Mouse (Mus musculus) limb, embryonic 15.5 days (tissue): Measurements from ENCODE around the gene Grm5. TPM values are rescaled to one million over a fixed set of nuclear protein-coding genes. Genes with fewer than 3 reads are reported as not detected.

Source experiments
- ATAC-seq: fragments of 200-750 bp; cut with Nextera tagmentation; 2 replicates; pipeline ENCODE4 v1.8.0; 2017; ENCODE audit warnings: low read depth, moderate TSS enrichment; ENCODE audit not compliant: insufficient number of reproducible peaks, low FRiP score, low TSS enrichment
- H3K27ac ChIP-seq: fragments of 300-500 bp; sonication (generic); 2 replicates; pipeline ENCODE4 v1.5.1; 2015; ENCODE audit warnings: moderate library complexity, mild to moderate bottlenecking, inconsistent platforms
- H3K27me3 ChIP-seq: fragments of 300-500 bp; sonication (generic); 2 replicates; pipeline ENCODE4 v1.6.1; 2015; ENCODE audit warnings: inconsistent platforms
- H3K36me3 ChIP-seq: fragments of 300-500 bp; sonication (generic); 2 replicates; pipeline ENCODE4 v1.6.1; 2015; ENCODE audit warnings: inconsistent platforms
- H3K4me1 ChIP-seq: fragments of 300-500 bp; sonication (generic); 2 replicates; pipeline ENCODE4 v1.6.1; 2015; ENCODE audit warnings: inconsistent platforms
- H3K4me2 ChIP-seq: fragments of 300-500 bp; sonication (generic); 2 replicates; pipeline ENCODE4 v1.6.1; 2015; ENCODE audit warnings: mild to moderate bottlenecking, inconsistent platforms
- H3K4me3 ChIP-seq: fragments of 300-500 bp; sonication (generic); 2 replicates; pipeline ENCODE4 v1.5.1; 2015; ENCODE audit warnings: mild to moderate bottlenecking, inconsistent platforms
- H3K9ac ChIP-seq: fragments of 300-500 bp; sonication (generic); 2 replicates; pipeline ENCODE4 v1.6.1; 2015; ENCODE audit warnings: inconsistent platforms
- H3K9me3 ChIP-seq: fragments of 300-500 bp; sonication (generic); 2 replicates; pipeline ENCODE4 v1.6.1; 2016; ENCODE audit warnings: inconsistent platforms
- WGBS: fragments of 180-500 bp; shearing (Covaris S2); methylation state at CpG from one replicate; pipeline ENCODE4 v1.1.7; 2015; 5-methylcytosine and 5-hydroxymethylcytosine counted together
- polyA plus RNA-seq: library from polyadenylated mRNA; unstranded; fragments of >200 nt; fragmentation: Nextera tagmentation; extraction: Ambion mirVana; gene quantifications from 2 replicates; pipeline ENCODE4 v1.2.1, GENCODE M21; 2015

Gene Grm5
- 0.02 and 0.08 TPM in 2 replicates for polyA plus RNA-seq

GRCm38 (mm10) chr7:87583868-87584267, at the start of gene Grm5:
TSS of gene Grm5 (plus strand) at chr7:87584168.
- H3K9me3 ChIP-seq: no peaks in the 10 kb centered on the region
- no peak for ATAC-seq
- H3K36me3 ChIP-seq: no peaks in the 10 kb centered on the region
- WGBS: 21% methylated on average over 2 of the region's 2 CpGs
- no peak within 1 kb of the TSS; the same call in 1 of the 2 replicates for H3K4me3 ChIP-seq
- peaks cover 19% of the 10 kb centered on the region for H3K27me3 ChIP-seq
- no peak within 1 kb of the TSS for H3K9ac ChIP-seq
- H3K4me2 ChIP-seq: peak within 1 kb of the TSS; percentile 31
- no peak within 1 kb of the TSS for H3K27ac ChIP-seq
- H3K4me1 ChIP-seq: peaks cover 7% of the 10 kb centered on the region; the same call in 1 of the 2 replicates

- H3K36me3 ChIP-seq: no peaks in the 10 kb centered on the region
- no peak overlapping the region for H3K27ac ChIP-seq
- no peak overlapping the region for H3K9ac ChIP-seq
- no peak for ATAC-seq
- no peaks in the 10 kb centered on the region for H3K4me1 ChIP-seq
- H3K27me3 ChIP-seq: no peaks in the 10 kb centered on the region
- no peak overlapping the region for H3K4me2 ChIP-seq
- H3K9me3 ChIP-seq: no peaks in the 10 kb centered on the region
- no peak overlapping the region for H3K4me3 ChIP-seq
These were observed 44.9 kb upstream of the Grm5 start for GRCm38 (mm10) chr7:87539031-87539430.

- Histone ChIP-seq H3K36me3 (no peaks in the 10 kb centered on the region), H3K9me3 (no peaks in the 10 kb centered on the region), H3K27ac (no peak overlapping the region), H3K4me1 (no peaks in the 10 kb centered on the region), H3K27me3 (no peaks in the 10 kb centered on the region), H3K4me2 (no peak overlapping the region), H3K4me3 (no peak overlapping the region), H3K9ac (no peak overlapping the region)
- no peak for ATAC-seq
- WGBS: 53% methylated on average over 1 of the region's 1 CpGs
These were observed 18.7 kb upstream of the Grm5 start for GRCm38 (mm10) chr7:87565300-87565699.

- H3K4me2 ChIP-seq: no peak overlapping the region
- H3K9ac ChIP-seq: no peak overlapping the region
- H3K36me3 ChIP-seq: no peaks in the 10 kb centered on the region
- H3K9me3 ChIP-seq: no peaks in the 10 kb centered on the region
- H3K27ac ChIP-seq: no peak overlapping the region
- H3K4me1 ChIP-seq: no peaks in the 10 kb centered on the region
- ATAC-seq: no peak
- H3K27me3 ChIP-seq: no peaks in the 10 kb centered on the region
- no peak overlapping the region for H3K4me3 ChIP-seq
These were observed 17.5 kb upstream of the Grm5 start for GRCm38 (mm10) chr7:87566476-87566875.

GRCm38 (mm10) chr7:87584281-87584701, 323 bp downstream of the Grm5 start:
- Histone ChIP-seq H3K4me1 (peaks cover 7% of the 10 kb centered on the region; the same call in 1 of the 2 replicates), H3K9me3 (no peaks in the 10 kb centered on the region), H3K4me3 (no peak overlapping the region; the same call in 1 of the 2 replicates), H3K36me3 (no peaks in the 10 kb centered on the region), H3K9ac (no peak overlapping the region), H3K27me3 (peaks cover 19% of the 10 kb centered on the region), H3K27ac (no peak overlapping the region), H3K4me2 (peak overlapping the region; percentile 31)
- no peak for ATAC-seq
- 1% methylated on average over 28 of the region's 28 CpGs for WGBS

GRCm38 (mm10) chr7:87586271-87586937, 2.4 kb downstream of the Grm5 start:
- no peaks in the 10 kb centered on the region for H3K9me3 ChIP-seq
- 22% methylated on average over 10 of the region's 10 CpGs for WGBS

GRCm38 (mm10) chr7:87587976-87588375, 4.0 kb downstream of the Grm5 start:
- H3K36me3 ChIP-seq: no peaks in the 10 kb centered on the region
- no peak for ATAC-seq
- WGBS: 15% methylated on average over 1 of the region's 1 CpGs

More at GRCm38 (mm10) chr7:87586271-87586937, 2.4 kb downstream of the Grm5 start:
- Histone ChIP-seq H3K4me1 (peaks cover 7% of the 10 kb centered on the region; the same call in 1 of the 2 replicates), H3K4me3 (no peak overlapping the region), H3K9ac (no peak overlapping the region), H3K36me3 (no peaks in the 10 kb centered on the region), H3K4me2 (no peak overlapping the region), H3K27ac (no peak overlapping the region), H3K27me3 (peaks cover 19% of the 10 kb centered on the region)
- no peak for ATAC-seq

GRCm38 (mm10) chr7:87626251-87626650, 42.3 kb downstream of the Grm5 start:
- no peak overlapping the region for H3K9ac ChIP-seq
- no peak for ATAC-seq
- 66% methylated on average over 2 of the region's 2 CpGs for whole genome bisulfite sequencing

More at GRCm38 (mm10) chr7:87587976-87588375, 4.0 kb downstream of the Grm5 start:
- no peaks in the 10 kb centered on the region for H3K9me3 ChIP-seq
- H3K9ac ChIP-seq: no peak overlapping the region
- H3K27ac ChIP-seq: no peak overlapping the region
- H3K4me2 ChIP-seq: no peak overlapping the region
- peaks cover 7% of the 10 kb centered on the region; the same call in 1 of the 2 replicates for H3K4me1 ChIP-seq
- H3K4me3 ChIP-seq: no peak overlapping the region
- peaks cover 19% of the 10 kb centered on the region for H3K27me3 ChIP-seq

GRCm38 (mm10) chr7:87635530-87635929, 51.6 kb downstream of the Grm5 start:
- H3K9me3 ChIP-seq: no peaks in the 10 kb centered on the region
- H3K27ac ChIP-seq: no peak overlapping the region
- no peaks in the 10 kb centered on the region for H3K4me1 ChIP-seq
- H3K4me2 ChIP-seq: no peak overlapping the region
- H3K27me3 ChIP-seq: no peaks in the 10 kb centered on the region
- H3K4me3 ChIP-seq: no peak overlapping the region
- ATAC-seq: no peak
- no peak overlapping the region for H3K9ac ChIP-seq
- WGBS: 28% methylated on average over 1 of the region's 1 CpGs
- no peaks in the 10 kb centered on the region for H3K36me3 ChIP-seq

More at GRCm38 (mm10) chr7:87626251-87626650, 42.3 kb downstream of the Grm5 start:
- Histone ChIP-seq H3K4me2 (no peak overlapping the region), H3K27ac (no peak overlapping the region), H3K36me3 (no peaks in the 10 kb centered on the region), H3K9me3 (no peaks in the 10 kb centered on the region), H3K4me1 (no peaks in the 10 kb centered on the region), H3K4me3 (no peak overlapping the region), H3K27me3 (no peaks in the 10 kb centered on the region)

GRCm38 (mm10) chr7:87650610-87651009, 66.6 kb downstream of the Grm5 start:
- no peaks in the 10 kb centered on the region for H3K27me3 ChIP-seq
- no peak overlapping the region for H3K27ac ChIP-seq
- H3K9me3 ChIP-seq: no peaks in the 10 kb centered on the region
- H3K4me1 ChIP-seq: no peaks in the 10 kb centered on the region
- H3K4me3 ChIP-seq: no peak overlapping the region
- no peaks in the 10 kb centered on the region for H3K36me3 ChIP-seq
- 83% methylated on average over 3 of the region's 3 CpGs for WGBS
- no peak overlapping the region for H3K9ac ChIP-seq
- no peak overlapping the region for H3K4me2 ChIP-seq
- no peak for ATAC-seq

GRCm38 (mm10) chr7:87661794-87662193, 77.8 kb downstream of the Grm5 start:
- H3K9me3 ChIP-seq: no peaks in the 10 kb centered on the region
- WGBS: 45% methylated on average over 3 of the region's 3 CpGs
- H3K4me1 ChIP-seq: no peaks in the 10 kb centered on the region
- no peaks in the 10 kb centered on the region for H3K27me3 ChIP-seq
- H3K9ac ChIP-seq: no peak overlapping the region
- ATAC-seq: no peak
- H3K4me2 ChIP-seq: no peak overlapping the region
- no peak overlapping the region for H3K4me3 ChIP-seq
- H3K27ac ChIP-seq: no peak overlapping the region
- H3K36me3 ChIP-seq: no peaks in the 10 kb centered on the region

GRCm38 (mm10) chr7:87664041-87664440, 80.1 kb downstream of the Grm5 start:
- Histone ChIP-seq H3K27ac (no peak overlapping the region), H3K27me3 (no peaks in the 10 kb centered on the region), H3K9me3 (no peaks in the 10 kb centered on the region), H3K9ac (no peak overlapping the region), H3K4me3 (no peak overlapping the region), H3K4me2 (no peak overlapping the region), H3K36me3 (no peaks in the 10 kb centered on the region), H3K4me1 (no peaks in the 10 kb centered on the region)
- 68% methylated on average over 2 of the region's 2 CpGs for WGBS
- no peak for ATAC-seq
